Mouse (Mus musculus) brain, adult 2 months (tissue): ENCODE data around the gene Pfkp.

Experiments
- DNase-seq: peaks from one replicate; pipeline ENCODE4 v3.0.0; 2011; ENCODE audit warnings: low read depth, low spot score

Gene Pfkp

DNA sequence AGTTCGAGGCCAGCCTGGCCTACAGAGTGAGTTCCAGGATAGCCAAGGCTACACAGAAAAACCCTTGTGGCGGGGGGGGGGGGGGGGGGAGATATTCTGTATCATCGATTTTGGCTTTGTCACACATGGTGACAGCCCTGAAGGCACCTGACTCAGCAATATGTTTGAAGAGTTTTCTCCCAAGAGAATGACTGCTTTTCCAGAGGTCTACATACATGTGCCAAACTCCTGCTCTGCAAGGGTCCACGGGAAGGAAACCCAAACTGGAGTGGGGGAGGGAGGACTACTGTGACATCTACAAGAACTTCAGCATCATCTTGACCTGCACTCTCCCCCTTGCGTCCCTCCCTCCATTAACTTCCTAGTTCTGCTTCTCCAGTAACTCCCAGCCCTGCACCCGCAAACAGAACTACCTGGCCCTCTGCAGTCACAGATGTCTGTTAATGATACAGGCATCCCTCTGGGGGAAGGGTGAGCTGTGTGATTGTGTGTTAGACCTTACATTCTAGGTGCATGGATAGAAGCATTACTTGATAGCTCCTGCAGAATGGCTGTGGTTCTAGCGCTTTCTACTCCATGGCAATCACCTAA is 10.9 kb downstream of the Pfkp start:
- no peak for DNase-seq

DNA sequence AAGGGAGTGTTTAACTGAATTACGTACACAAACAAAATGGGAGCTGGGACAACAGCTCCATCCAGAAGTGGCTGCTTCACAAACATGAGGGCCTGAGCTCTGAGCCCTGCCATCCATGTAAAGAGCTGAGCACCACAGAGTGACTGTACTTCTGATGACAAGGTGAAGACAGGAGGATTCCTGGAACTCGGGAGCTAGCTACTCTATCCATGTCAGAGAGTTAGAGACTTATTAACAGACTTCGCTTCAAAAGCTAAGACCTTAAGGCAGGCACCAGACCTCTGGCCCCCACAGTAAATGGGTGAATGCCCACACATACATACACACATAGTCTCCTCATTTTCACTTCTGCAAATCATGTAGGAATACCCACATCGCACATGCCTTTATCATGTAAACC is 11.6 kb downstream of the Pfkp start:
- no peak for DNase-seq

DNA sequence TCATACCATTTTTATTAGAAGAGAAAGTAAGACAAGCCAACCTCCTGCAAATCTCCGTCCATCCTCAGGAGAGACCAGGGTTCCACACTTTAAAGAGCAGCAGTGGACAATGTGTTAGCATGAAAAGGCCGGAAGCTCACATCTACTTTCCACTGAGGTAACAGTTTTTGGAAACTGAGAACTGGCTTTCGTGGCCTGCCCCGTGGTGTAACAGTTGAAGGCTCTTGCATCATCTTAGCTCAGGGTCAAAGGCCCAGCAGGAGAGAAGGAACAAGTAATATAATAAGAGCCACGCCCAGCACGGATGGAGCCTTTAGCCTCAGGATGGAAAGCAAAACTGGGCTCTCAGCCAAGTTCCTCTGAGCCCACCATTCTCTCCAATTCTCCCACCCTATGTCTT is 12.1 kb downstream of the Pfkp start:
- no peak for DNase-seq

DNA sequence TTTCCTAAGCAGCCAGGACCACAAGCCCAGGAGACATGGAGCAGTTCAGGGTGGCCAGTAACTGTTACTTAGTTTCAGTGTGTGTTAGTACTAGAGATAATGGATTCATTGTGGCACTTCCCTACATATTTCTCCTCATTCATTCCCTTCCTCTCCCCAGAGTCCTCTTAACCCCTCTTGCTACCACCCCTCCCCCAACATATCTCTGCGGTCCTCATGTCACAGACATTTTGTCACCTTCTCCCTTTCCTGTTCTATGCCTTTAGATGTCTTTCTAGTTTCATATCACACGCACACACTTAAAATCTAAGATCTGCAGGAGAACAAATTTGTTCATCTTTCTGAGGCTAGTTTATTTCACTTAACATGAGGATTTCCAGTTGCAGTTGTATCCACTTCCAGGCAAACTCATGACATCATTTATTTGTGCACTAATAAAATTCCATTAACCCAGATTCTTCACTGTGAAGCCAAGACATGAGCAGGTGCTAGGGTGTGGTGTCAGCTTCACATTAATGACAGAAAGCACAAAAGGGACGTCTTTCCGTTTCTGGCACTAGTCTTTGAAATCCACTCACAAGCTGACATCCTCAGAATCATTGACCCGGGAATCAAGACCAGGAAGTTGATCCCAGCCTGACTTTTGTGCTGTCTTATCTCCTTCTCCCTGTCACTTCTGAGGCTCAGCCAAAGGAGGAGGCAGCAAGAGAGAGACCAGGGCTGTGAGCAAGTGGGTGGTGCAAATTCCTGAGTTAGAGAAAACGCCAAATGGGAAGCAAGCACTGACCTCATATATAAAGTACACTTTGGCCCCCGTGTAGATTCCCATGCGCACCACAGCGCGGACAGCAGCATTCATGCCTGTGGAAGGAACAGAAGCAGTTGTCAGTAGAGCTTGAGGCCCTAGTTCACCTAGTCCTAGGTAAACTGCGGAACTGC is 13.2 kb downstream of the Pfkp start:
- peak; percentile 33 for DNase-seq

DNA sequence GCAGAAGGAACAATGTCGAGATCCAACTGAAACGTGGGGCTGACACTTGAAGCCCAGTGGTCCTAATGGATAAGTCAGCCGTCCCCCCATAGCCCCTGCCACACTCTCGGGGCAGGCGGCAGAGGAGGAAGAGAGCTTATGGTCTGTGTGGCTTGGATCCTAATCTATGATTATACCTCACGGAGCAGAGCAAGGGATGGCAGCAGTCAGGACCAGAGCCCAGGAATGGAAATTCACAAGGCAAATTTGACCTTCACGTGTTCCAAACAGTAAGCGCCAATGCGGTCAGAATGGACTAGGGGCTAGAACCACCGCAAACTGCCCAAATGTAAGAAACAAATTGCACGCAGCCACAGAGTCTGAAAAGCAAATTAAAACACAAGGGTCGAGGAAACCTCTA is 14.5 kb downstream of the Pfkp start:
- DNase-seq = no peak

DNA sequence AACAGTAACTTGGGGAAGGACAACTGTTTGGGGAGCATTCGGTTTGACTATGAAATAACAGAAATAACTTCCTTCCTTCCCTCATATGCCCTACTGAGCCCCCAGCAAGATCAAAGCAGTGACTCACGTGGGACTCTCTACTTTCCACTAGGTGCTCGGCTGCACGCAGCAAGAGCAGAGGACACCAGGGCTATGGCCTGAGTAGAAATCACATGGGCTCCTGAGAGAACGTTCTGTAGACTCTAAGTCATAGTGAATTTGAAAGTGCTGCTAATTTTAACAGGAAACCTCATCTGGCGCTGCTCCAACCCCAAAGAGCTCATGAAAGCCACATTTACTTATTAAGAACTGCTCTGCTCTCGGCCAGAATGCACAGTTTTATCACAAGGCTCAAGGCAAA is 15.1 kb downstream of the Pfkp start:
- peak; percentile 75 for DNase-seq

DNA sequence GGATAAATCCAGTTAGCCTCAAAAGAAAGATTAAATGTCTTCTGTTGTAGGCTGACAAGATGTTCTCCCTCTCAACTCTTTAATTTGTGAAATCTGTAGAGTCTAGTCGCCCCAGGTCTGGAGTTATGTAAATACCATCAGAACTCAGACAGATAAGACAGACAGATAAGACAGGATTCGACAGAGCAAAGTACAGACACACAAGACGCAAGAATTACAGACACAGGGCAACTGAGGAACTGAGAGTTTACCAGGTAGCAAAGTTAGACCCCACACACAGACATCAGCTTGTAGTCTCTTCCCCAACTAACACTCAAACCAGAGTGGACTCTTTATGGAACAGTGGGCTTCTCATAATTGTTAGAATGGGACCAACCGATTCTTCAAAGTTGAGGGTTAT is 15.6 kb downstream of the Pfkp start:
- DNase-seq = no peak

DNA sequence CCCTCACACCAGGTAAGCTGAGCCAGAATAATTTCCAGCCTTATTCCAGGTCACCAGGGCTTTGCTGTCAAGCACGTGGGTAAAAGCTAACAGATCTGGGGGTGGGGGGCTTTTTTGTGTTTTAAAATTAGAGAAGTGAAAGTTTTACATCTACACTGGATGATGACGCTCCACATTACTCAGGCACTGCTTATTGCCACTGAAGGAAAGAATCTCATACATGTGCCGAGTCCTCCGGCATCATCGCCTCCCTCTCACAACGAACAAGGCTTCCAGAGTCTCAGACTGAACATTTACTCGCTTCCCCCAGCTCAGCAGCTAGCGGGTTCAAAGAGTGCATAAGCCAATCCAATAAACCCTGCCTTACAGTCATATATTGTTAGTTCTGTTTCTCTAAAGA is 16.1 kb downstream of the Pfkp start:
- peak; percentile 40 for DNase-seq

DNA sequence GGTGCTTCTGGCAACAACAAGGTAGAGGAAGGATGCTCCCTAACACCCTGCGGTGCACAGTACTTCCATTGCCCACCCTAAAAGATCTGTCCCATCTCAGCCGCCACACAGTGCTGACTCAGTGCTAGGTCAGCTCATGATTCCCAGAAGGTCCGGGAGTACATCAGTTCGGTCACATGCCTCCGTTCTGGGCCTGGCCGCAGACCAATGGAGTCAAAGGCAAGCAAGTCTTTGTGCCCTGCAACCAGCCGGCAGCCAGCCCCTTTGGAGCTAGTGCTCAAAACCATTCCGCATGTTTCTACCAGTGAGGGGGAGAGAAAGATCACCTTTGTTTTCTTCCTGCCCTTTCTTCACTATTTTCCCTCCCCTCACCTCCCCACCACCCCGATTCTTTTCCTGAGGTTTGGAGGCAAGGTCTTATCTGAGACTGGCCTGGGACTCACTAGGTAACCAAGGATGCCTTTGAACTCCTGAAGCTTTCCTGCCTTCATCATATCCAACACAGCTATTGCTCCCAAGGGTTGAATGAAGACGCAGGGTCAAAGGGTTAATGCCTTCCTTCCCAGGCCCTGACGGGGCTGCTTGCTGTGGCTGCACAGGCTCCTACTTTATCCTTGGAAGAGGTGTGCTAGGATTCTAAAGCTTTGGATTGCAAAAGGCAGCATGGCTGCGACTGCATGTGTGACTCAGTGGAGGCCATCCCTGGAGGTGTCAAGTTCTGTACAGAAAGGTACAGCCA is 16.6 kb downstream of the Pfkp start:
- DNase-seq = peak; percentile 43

DNA sequence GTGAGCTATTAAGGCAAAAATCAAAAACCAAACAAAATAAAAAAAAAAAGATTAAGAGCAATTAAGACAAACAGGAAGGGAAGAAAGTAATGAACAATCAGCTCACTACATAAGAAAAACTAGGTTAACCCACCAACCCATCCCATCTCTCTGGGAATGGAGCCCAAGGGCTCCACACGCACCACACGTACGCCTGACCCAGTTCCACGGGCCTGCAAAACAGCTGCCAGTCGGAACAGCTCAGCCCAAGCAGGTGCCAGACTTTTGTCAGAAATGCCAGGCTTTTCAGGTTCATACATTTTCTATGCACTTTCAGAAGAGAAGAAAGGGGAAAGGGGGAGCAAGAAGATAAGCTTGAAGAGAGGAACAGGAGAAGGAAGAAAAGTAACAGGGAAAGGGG is 17.9 kb downstream of the Pfkp start:
- DNase-seq = peak; percentile 72

DNA sequence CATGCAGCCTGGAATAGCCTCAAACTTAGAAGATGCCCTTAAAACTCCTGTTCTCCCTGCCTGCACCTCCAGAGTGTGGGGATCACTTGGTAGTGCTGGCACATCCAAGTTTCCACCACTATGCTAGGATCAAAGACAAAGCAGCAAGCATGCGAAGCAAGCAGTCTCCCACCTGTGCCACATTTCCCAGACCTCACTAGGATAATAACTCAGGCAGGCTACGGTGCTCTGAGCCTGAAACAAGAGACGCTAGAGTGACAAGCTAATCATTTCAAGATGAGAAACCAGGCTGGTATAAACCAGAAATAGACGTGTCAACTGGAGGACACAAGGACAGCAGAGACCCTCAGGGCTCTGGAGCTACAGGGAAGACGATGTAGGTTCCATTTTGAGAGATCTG is 18.6 kb downstream of the Pfkp start:
- no peak for DNase-seq

DNA sequence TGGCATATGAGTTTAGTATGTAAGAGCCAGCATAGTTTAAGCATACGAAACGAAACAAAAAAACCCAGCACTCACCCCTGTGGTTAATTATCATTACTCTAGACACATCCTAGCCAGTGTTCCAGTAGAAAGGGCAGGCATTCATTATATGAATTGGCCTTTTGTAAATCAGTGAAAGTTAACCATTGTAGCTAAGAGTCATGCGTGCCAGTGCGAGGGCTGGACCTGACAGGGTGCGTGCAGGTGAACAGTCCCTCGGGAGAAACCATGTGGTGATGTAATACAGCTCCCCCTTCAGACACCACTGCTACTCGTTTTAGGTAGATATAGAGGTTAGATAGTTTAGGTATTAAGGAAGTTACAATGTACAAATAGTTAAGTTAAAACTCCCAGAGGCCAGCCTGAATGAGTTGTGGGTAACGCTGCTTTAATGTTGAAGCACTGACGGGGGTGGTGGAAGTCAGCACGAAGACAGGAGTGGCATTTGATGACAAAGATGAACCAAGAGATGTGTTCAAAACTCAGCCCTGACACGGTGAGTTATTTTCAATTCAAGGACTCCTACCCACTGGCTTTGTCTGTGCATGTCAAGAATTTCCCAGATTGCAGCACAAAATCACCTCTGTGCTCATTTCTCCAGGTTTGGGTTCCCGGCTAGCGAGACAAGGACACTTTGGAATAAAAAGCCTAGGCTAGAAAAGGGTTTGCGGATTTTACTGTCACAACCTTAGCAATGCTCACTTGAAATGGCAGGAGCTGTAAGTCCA is 19.4 kb downstream of the Pfkp start:
- no peak for DNase-seq

DNA sequence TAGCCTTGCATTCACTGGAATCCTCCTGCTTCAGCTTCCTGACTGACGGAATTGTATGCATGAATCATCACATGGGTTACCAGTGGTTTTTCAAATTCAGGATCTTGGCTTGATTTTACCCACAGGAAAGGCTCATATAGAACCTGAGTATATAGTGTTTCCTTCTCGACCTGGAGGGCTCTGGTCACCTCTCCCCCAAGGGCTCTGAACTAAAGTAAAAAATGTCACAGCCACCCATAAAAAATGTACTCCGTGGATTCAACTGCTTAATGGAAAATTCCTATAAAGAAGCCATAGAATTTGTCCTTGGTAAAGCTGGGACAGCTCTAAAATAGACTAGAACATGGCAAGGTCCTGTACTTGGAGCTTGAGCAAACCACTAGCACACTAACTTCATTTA is 20.3 kb downstream of the Pfkp start:
- DNase-seq = no peak

DNA sequence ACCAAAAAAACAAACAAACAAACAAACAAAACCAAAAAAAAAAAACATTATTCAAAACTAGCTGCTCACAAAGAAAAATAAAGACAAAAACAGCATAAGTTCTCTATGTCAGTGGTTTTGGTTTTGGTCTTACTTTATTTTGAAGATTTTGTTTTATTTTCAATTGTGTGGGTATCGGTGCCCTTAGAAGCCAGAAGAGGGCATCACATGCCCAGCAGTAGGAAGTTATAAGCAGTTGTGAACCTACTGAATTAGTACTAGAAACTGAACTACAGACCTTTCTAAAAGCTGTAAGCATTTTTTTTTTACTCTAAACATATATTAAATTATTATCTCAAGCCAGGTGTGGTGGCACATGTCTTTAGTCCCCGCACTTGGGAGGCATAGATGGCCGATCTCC is 21.2 kb downstream of the Pfkp start:
- DNase-seq = no peak

DNA sequence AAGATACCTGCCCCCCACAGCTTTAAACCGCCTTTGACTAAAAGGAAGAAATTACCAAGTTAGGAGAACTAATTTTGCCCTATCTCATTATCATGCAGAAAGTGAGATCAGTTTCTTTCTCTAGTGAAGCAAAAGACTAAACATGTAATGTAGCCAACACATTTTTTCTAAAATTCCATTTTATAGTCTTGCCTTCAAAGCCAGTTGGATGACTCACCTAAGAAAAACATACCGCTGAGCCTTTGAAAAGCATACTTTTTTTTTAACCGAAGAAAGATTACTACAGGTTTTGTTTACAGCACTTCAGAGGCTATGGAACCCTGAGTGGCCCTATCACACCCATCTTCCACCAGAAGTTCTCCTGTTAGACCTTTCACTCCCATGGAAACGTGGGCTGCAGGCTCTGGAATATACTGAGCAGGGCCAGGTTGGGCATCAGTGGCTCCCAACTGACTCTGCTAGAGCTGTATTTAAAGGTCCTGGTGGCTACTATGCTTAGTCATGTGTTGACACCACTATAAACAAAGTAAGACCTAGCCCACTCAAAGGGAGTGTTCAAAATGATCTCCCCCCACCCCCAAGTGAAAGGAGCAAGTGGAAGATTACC is 22.0 kb downstream of the Pfkp start:
- DNase-seq = peak; percentile 52

DNA sequence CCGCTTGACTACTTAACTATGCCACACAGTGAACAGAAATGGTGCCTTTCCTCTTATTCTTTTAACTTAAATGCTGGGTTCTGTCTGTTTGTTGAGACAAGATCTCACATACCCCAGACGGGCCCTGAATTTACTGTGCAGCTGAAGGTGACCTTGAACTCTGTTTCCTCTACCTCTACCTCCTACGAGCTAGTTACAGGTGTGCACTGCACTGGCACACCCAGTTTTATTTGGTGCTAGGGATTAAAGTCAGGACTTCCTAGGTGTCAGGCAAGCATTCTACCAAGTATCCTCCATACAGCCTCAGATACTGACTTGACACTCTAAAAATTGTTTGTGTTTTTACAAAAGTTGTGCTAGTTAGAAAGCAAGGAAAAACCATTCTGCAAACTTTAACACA is 22.6 kb downstream of the Pfkp start:
- DNase-seq = no peak

DNA sequence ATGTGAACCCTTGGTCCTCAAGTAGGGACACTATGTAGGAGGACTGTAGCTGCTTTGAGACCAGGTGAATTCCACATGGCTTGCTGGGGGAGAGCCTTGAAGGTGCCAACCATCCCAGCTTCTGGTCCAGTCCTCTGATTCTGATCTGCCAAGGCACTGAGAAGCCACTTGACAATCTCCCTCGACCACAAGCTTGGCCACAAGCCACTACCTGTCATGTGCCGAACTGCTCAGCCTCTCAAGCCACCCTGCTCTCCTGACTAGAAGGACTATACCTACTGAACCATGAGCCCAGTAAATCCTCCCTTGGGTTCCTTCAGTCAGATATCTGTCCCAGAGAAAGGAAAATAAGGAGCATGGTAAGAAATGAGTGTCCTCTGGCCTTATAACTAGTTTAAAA is 24.0 kb downstream of the Pfkp start:
- DNase-seq = peak; percentile 21

DNA sequence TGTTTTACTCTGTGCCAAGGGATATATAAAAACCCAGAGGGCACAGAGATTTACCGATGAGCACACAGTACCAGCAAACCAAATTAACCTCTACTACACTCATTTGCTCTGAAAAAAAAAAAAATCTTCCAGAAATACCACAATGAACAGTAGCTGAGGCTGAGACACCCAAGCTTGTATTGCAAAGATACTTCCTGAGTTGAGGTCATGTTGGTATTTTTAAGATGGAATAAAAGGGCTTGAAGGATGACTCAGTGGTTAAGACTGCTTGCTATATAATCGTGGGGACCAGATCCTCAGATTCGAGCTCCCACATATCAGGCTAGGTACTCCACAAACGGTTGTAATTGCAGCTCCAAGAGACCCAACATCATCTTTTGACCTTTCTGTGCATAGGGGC is 24.5 kb downstream of the Pfkp start:
- DNase-seq = peak; percentile 42

DNA sequence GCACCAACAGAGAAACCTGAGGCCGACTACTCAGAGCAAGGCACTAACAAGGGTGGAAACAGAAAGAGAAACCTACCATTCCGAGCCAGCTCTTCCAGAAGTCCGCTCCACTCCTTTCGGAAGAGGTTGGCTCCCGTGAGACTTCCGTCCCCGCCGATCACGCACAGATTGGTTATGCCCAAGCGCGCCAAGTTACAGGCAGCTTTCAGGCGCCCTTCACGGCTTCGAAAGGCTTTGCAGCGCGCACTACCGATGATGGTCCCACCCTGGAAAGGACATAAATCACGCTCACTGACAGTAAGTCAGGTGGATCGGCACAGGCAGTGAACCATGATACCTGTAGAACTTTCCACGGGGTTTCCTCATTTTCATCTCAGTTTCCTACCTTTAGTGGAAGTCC is 26.7 kb downstream of the Pfkp start:
- no peak for DNase-seq

DNA sequence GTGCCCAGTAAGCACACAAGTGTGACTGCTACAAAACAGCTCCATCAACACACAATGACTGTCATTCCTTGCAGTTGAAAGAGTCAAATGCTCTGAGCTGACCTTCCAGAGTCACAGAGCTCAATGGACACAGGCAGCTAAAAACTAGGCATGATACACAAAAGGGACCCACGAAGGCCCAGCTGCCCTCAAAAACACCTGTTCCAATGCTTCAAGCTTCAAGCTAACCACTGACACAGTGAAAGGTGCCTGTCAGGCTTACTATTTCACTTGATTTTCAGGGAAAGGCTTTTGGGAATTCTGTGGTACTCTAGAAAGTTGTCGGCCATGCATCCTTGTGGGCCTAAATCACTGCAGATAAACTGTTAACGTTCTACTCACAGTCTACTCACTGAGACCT is 28.3 kb downstream of the Pfkp start:
- no peak for DNase-seq

DNA sequence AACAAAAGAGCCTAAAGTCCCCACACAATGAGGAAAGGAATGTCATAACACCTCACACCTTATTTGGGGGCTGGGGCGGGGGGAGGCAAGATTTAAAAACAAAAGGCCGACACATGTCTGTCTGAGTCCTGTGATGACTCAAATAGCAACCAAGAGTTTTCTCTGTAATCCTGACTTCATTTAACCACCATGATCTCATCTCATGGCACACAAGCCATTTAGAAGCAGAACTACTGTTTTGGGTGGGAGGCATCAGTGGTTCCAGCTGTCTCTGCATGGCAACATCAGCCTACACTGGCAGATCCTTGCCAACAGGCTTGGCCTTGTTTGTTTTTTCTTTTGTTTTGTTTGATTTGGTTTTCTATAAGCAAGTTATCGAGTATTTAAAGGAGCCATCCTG is 29.9 kb downstream of the Pfkp start:
- DNase-seq = peak; percentile 71
